ENCODE assay signal across 27 mouse cellular contexts in genomic region chr7:70291431-70291830, GRCm38 (mm10).
"Had no signal": no experiment of that assay in that cellular context is flagged by ENCODE, and none has a peak within 500 bp of the region (broad histone marks: within the 10 kb centered on the region; RNA-seq: fewer than 3 reads in every experiment).

No protein-coding gene starts in this region.

- DNase-seq: cerebellum, adult 2 months; cerebellum, adult 8-10 months; cerebellum, adult 9-10 months; cerebellum, adult 9-11 months; cerebellum, postnatal 10 days; cerebellum, postnatal 14 days; cerebellum, postnatal 25 days; cerebellum, postnatal 36 days; embryo, embryonic 11 days; forebrain, postnatal 0 days; gastrocnemius, adult 2 months; gastrocnemius, postnatal 10 days; gastrocnemius, postnatal 14 days; gastrocnemius, postnatal 25 days; gastrocnemius, postnatal 36 days; heart, adult 2 months had no signal

- H3K4me3 ChIP-seq: embryonic facial prominence, embryonic 10.5 days; embryonic facial prominence, embryonic 12.5 days; embryonic facial prominence, embryonic 13.5 days; embryonic facial prominence, embryonic 15.5 days; erythroblast, embryonic 14.5 days; forebrain, embryonic 10.5 days; forebrain, embryonic 12.5 days; forebrain, embryonic 13.5 days; forebrain, embryonic 15.5 days; gastrocnemius, adult 2 months; heart, adult 2 months had no signal

- H3K36me3 ChIP-seq: embryonic facial prominence, embryonic 10.5 days; embryonic facial prominence, embryonic 12.5 days; embryonic facial prominence, embryonic 13.5 days; embryonic facial prominence, embryonic 15.5 days; forebrain, embryonic 10.5 days; forebrain, embryonic 12.5 days; forebrain, embryonic 15.5 days had no signal

- ATAC-seq: forebrain, embryonic 13.5 days; forebrain, embryonic 14.5 days; forebrain, embryonic 15.5 days; forebrain, embryonic 16.5 days; forebrain, postnatal 0 days had no signal

- H3K9me3 ChIP-seq: embryonic facial prominence, embryonic 10.5 days; embryonic facial prominence, embryonic 12.5 days; embryonic facial prominence, embryonic 13.5 days; embryonic facial prominence, embryonic 15.5 days; forebrain, embryonic 12.5 days; forebrain, embryonic 13.5 days; forebrain, embryonic 15.5 days had no signal

- H3K27ac ChIP-seq: embryonic facial prominence, embryonic 10.5 days; embryonic facial prominence, embryonic 12.5 days; embryonic facial prominence, embryonic 13.5 days; embryonic facial prominence, embryonic 15.5 days; forebrain, embryonic 10.5 days; forebrain, embryonic 12.5 days; forebrain, embryonic 13.5 days; forebrain, embryonic 15.5 days; gastrocnemius, adult 2 months; heart, adult 2 months had no signal

- H3K4me2 ChIP-seq: embryonic facial prominence, embryonic 12.5 days; embryonic facial prominence, embryonic 13.5 days; embryonic facial prominence, embryonic 15.5 days; forebrain, embryonic 12.5 days; forebrain, embryonic 13.5 days; forebrain, embryonic 15.5 days had no signal

- H3K9ac ChIP-seq: embryonic facial prominence, embryonic 12.5 days; embryonic facial prominence, embryonic 13.5 days; embryonic facial prominence, embryonic 15.5 days; forebrain, embryonic 12.5 days; forebrain, embryonic 13.5 days; forebrain, embryonic 15.5 days; forebrain, postnatal 0 days had no signal
